Mouse (Mus musculus) kidney, postnatal 10 days (tissue): Measurements from ENCODE around the gene Atpaf1.

Source experiments
- DNase-seq: peaks from one replicate; pipeline ENCODE4 v3.0.0; 2021; ENCODE audit warnings: mixed read lengths

The Atpaf1 gene

DNA sequence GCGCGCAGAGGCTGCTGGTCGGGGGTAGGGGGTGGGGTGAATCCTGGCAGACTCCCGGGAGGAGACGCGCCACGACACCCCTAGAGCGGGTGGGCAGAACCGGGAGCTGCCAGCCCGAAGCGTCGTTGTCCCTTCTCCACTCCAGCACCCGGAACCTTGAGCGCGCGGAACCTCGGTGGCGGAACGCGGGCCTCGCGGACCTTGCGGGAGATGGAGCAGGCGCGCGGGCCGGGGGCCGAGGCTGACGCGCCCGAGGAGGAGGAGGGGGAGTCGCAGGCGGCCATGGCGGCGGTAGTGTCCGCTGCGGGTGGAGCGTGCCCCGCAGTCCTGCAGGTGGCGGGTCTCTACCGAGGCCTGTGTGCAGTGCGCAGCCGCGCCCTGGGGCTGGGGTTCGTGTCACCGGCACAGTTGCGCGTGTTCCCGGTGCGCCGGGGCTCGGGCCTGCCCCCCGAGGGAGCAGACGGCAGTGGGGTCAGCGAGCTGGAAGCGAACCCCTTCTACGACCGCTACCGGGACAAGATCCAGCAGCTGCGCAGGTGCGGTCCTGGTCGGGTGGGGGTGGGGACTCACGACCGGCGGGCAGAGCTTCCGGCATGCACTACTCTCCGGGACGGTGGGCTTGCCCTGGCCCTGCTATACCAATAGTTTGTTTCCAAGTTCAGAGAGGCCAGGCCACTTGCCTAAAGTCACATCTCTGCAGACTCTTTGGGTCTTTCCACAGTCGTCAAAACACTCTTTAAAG lies at the start of gene Atpaf1:
Gene Atpaf1, plus strand, starts transcription at position 44 of the 742 bp plus-strand sequence.
- DNase-seq: peak; percentile 84

DNA sequence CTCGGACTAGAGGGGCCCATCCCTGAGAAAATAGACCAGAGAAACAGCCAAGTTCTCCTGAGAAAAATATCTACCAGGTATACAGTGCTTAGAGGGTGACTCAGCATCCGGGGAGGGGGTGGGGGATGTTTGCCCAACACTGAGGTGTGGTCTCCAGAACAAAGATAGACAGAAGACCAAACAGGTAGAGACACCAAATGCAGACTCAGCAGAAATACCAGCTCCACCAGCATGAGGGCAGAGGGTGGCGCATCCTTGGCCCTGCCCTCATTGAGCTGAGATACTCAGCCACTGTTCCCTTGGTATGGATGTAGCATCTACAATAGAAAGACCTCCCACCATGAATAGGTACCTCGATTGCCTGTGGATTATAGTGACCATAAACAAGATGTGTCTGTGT lies 49.7 kb upstream of the Atpaf1 start:
- DNase-seq: no peak

DNA sequence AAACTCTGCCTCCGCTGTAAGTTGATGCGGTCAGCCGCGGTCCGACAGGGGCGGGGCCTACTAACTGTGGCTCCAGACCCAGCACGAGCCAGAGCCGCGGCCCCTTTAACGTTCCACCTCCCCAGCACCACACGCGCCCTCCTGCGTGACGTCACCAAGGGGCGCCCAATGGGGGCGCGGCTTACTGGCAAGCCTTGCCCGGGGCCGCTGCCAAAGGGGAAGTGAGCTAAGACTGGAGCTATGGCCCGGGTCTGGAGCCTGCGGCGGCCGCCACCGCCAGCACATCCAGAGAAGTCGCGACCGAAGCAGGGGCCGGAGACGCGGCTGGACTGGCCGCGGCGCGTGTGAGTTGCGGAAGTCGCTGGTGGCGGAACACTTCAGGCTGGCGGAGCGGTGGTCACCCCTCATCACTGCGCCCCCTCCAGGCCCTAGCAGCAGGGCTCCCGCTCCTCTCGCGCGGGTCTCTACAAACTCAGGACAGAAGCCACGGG lies 47.0 kb upstream of the Atpaf1 start, which contains the start of gene Efcab14:
Gene Efcab14, plus strand, starts transcription at position 194 of the 491 bp plus-strand sequence.
- DNase-seq: peak; percentile 99

DNA sequence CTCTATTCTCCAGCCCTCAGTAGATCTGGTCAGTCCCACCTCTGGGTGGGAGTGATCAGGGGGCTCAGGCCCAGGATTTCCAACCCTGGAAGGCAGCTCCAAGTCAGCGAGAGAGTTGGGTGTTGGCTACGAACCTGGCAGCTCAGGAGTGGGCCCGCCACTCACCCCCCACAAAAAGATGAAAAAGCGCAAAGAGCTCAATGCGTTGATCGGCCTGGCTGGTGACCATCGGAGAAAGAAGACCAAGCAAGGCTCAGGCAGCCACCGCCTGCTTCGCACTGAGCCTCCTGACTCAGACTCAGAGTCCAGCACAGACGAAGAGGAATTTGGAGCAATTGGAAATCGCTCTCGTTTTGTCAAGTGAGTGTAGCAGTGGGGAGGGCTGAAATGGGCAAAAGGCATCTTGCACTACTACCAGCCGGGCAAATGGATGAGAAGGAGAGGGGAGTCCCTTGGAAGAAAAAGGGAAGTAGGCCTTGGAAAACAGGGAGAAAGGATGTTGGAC lies 46.1 kb upstream of the Atpaf1 start:
- DNase-seq: peak; percentile 13

DNA sequence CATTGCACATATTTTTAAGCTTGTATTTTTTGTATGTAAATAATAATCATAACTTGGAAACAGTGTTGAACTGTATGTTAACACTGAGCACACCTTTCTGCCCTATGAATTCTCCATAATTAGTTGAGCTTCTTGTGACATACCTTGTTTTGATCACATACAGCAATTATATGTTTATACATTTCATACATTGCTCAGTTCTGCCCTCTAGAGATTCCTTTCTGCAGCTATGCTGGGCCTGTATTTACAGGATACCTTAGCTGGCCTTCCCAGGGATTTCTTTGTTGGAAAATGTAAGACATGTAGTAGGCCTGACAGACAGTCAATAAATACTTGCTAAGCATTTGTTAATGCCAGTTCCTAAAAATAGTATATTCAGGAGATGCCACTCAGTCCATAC lies 42.0 kb upstream of the Atpaf1 start:
- DNase-seq: no peak

DNA sequence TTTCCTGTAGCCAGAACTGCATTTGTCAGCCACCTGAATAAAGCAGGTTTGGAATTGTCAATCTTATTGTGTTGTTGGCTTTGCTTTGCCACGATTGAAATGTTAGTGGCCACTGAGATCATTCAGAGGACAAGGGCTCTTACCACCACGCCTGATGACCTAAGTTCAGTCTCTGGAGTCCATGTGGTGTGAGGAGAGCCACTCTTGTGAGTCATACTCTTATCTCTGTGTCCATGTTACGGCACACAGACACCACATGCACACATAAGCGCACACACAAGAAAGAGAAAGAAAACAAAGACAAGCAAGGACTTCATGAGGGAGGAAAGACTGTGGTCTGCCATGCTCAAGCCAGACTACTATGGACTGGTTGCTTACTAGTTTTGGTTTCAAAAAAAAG lies 41.5 kb upstream of the Atpaf1 start:
- no peak for DNase-seq

DNA sequence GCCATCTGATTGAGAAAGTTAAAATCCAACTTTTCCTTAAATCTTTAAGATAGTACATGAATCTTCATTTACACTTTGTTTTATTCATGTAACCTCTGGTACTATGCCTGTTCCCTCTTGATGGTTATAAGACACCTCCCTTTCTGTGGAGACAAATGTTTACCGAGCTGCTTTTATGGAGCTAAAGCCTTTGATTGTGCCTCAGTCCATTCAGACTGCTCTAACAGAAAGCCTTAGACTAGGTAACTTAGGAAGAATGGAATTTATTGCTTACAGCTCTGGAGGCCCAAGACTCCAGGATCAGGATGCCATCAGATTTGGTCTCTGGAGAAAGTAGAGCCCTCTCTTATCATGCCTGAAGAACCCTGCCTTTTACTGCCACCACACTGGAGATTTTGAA lies 36.4 kb upstream of the Atpaf1 start:
- DNase-seq: no peak

DNA sequence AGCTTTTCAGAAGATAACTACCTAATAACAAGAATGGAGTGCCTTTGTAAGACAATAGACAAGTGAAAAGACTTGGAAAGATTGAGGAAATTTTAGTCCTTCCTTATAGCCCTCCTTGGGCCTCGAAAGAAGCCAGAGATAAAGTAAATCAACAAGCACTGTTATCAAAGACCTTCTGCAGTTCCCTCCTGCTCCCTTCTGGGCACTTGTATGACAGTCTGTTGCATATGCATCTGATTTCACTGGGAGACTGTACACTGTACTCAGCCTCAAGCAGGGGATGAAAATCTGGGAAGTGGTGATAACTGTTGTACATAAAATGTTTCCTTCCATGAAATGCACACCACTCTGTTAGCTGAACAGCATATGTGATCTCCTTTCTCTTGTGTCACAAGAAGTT lies 35.3 kb upstream of the Atpaf1 start:
- no peak for DNase-seq

DNA sequence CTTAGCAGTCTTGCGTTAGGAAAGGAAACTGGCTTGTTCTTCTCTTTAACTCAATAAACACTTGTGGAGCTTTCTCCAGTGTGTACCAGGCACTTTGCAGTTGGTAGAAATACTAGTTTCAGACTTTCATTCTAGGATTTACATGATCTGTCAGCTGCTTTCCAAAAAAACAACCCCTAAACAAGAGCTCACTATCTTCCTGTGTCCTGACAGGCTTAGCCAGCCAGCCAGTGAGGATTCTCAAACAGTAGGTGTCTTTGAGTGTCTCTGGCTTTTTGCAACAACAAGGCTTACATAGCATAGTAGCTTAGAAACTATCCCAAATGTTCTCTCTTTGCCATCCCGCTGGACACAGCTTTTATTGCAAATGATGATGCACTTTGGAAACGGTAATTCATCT lies 30.5 kb upstream of the Atpaf1 start:
- no peak for DNase-seq

DNA sequence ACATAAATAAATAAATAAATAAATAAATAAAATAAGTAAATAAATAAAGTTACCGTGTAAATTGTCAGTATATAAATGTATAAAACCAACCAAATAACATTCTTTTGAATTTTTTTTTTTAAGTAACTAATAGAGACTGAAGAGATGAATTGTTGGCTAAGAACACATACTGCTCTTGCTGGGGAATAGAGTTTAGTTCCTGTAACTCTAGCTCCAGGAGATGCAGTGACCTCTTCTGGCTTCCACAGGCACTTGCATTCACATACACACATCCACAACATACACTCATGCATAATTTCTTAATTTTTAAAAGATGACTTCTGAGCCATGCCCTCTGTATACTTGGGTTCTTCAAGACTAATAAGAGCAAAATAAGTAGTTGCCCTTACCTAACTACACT lies 29.8 kb upstream of the Atpaf1 start:
- no peak for DNase-seq

DNA sequence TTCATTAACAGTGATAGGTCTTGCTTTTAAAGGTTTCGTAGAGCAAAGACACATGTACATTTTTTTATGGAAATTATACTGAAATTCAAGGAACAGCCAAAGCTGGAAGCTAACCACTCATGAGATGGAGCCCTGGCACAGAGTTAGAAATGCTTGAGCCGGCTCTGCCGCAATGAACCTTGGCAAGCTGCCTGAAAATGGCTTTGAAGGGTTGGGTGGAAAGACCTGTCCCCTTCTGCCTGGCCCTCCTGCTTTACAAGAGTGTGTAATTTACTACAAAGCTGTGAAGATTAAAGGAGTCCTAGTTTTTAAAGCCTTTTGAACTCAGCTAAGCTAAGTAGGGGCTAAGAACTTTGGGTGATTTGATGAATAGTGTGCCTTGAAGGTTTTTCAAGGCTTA lies 23.4 kb upstream of the Atpaf1 start:
- DNase-seq: peak; percentile 57

DNA sequence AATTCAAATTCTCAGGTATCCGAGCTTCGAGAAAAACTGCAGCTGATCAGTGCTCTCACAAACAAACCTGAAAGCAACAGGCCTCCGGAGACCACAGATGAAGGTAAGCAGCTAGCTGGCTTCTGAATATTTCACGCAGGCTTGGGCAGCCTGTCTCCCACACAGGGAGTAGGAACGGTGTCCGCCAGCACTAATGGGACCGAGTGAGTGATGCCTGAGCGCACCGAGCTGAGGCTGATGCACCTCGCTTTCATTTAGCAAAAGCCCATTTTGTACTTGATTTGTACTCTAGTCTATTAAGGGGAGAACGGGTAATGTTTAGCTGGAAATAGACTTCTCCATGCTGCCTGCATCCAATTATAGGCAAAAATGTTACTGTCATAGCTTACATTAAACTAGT lies 20.0 kb upstream of the Atpaf1 start:
- no peak for DNase-seq

DNA sequence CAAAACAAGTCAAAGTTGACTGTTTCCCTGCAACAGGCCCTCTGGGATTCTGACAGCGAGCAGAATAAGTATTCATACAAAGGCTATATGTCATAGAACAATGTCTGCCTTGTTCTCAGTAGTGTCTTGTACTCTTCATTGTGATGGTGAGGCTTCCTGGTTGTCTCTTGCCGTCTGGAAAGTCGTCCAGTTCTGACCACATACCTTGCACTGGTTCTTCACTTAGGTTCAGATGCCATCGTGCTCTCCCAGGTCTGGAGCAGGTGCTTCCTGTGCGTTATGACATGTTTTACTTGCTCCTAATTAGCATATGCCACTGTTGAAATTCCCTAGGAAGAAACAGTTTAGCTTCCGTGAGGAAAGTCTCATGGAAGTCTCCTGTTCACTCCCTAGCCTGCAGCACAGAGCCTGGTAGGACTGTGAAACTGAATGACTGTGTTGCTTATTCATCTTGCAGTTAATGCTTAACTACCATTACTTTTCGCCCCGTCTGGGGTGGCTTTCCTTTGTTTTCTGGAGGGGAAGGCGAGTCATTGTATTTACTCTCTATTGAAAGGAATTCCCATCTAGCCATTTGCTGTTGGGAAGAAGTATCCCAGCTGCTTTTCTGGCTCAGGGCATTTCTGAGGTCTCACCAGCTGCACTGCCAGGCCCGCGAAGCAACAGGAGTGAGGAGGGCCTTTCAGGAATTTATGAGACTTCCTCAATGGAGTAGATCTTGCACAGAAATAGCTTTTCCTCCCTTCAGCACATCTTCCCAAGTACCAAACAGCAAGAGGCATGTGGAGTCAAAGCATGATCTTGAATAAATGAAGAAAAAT lies 16.8 kb upstream of the Atpaf1 start:
- DNase-seq: no peak

DNA sequence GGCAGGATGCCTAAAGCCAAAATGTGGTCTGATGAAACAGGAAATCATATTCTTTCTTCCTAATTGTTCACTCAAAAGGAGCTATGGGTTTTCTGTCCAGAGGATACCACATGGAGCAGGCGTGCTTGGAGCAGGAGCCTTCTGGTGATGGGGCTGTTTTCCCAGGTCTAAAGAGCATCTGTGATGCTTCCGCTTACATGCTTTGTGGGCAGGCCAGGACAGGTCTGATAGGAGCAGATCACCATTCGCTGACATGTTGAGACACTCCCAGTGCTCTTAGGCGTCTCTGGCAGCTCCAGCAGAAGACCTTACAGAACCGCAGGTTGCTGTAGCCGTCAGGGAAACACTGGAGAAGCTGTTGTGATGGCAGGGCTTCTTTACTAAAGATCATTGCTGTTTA lies 9.6 kb upstream of the Atpaf1 start:
- no peak for DNase-seq

DNA sequence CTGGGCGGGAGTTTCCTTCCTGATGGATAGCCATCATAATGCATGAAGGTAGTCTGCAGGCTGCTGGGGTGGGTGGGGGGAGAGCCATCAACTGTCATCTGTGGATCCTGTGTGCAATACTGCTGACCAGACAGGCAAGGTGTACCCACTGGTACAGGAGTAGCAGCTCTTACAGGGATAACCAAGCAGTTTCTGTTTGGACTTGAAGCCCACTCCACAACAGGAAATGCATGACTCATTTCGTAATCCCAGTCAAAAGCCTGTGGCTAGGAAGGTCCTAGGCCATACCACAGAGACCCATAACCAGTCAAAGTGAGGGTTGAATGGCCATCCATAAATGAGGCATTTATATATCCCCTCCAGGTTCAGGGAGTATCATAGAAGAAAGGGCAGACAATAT lies 7.0 kb upstream of the Atpaf1 start:
- no peak for DNase-seq

DNA sequence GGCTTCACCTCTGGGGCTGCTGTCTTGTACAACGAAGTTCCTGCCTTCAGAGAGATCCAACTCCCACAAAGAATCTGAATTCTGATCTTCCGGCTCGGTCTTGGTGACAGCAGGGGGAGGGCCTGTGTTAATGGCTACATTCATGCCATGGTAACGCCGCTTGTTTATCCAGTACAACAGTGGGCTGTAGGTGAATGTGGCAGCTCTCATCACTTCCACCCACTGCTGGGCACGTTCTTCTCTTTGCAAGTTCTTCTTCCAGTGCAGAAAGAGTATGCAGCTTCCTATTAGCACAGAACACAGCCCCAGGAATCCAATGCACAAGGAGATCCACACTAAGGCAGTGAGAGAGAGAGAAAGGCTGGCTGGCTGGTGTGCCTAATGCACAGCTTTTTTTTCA lies 4.3 kb upstream of the Atpaf1 start:
- no peak for DNase-seq

DNA sequence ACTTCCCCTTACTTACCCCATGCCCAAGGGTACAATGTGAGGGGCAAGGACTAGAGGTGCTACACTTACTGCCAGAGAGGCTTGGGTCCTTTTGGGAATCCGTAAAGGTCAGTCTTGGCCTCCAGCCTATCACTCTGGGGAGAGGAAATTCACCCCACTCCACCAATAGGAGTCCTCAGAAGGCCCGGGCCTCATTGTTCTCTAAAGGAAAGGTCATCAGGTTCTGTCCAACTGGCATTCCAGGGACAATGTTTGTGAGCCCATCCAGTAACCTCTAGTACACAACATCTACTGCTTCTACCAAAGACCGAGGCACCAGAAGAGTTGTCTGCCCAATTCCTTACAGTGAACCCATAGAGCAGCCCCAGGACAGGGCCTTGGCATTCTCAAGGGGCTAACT lies 3.7 kb upstream of the Atpaf1 start, which contains the start of gene Tex38:
Gene Tex38, minus strand, starts transcription at position 101 of the 400 bp plus-strand sequence.
- no peak for DNase-seq

DNA sequence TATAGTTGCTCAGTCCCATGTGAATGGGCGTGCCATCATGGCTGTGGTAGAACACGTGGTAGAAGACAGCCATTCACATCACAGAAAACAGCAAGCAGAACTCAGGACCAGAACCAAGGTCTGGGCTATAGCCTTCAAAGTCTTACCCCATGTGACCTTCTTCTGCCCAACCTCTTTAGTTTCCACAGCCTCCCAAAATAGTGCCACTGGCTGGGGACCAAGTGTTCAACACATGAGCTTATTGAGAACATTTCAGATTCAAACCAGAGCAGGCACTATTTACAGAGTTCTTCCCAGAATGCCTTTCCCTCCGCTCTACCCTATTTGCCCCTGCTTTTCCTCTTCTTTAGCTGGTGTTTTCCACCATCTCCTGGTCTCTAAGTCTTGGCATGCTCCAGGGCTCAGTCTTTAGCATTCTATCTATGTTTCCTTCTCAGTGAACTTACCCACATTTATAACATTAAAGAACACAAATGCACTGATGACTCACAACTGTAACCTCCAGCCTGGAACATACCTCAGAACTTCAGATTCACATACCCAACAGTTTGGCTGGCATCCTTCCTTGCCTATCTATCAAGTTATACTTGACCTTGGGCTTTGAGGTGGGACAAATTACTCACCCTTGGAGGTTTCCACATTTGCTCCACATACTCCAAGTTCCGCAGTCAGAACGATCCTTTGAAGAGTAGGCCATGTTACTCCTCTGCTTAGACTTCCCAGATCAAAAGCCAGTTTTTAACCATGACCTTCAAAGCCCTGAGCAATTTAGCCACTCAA lies 2.4 kb upstream of the Atpaf1 start:
- no peak for DNase-seq

DNA sequence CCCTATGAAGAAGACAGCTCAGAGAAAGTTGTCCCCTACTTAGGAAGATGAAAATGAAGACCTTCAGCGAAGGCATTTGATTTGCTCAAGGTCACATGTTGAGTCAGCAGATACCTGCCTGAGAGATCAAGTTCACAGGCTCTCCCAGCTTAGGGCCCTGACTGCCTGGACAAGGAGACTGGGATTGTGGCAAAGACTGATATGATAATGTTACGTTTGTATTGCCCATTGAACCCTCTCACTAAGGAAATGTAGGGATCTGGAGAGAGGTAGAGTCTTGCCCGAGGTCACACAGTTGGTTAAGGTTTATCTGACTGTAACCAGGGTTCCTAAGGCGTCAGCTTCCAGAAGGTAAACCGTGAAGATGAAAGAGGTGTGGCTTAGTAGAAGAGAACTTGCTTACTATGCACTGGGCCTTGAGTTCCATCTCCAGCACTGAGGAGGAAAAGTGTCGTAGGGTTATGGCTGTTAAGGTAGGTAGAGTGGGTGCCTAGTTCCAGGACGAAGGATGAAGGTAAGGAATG lies 961 bp downstream of the Atpaf1 start:
- no peak for DNase-seq

DNA sequence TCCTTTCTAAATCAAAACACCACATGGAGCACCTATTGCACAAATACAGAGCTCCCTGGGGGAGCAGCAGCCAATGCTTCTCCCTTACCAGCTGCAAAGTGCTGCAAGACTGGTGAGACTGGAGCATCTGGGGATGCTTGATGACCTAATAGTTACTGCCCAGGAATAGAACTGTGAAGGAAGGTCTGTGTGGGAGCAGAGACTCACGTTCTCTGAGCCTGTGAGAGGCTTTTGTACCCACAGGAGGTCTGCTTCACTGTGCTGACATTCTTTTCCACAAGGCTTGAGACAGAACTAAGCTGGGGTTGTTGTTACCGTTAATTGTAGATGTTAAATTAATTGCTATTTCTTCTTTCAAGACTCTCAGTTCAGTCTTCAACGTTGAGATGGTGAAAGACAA lies 6.3 kb downstream of the Atpaf1 start:
- DNase-seq: no peak

DNA sequence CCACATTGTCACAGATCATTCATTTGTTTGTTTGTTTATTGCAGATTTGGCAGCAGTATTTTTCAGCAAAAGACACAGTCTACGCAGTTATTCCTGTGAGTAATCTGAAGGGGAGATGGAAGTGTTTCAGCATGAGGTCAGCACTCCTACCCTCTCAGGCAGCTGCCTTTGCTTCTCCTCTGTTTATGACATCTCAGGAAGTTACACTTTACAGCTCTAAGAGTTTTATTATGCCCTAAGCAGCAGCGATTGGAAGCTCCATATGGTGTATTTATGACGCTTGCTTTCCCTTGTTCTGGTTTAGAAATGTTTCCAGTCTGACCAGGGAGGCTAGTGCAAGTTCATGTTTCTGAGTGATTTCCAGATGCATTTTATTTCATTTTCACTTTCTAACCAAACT lies 10.7 kb downstream of the Atpaf1 start:
- no peak for DNase-seq

DNA sequence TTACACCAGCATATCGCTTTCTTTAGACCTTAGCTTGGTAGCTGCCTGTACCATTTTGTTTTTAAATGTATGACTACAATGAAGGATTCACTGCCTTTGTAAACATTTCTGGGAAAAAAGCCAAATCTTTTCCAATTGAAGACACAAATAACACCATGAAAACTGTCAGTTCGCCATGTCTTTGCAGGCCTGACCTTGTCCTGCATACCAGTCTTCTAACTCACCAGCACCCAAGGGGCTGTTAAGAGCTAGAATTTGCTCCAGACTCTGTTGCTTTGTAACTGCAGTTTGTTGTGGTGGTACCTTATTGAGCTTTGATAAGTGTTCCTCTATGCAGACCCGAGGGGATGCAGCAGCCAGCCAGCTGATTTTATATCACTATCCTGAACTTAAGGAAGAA lies 15.4 kb downstream of the Atpaf1 start:
- no peak for DNase-seq

DNA sequence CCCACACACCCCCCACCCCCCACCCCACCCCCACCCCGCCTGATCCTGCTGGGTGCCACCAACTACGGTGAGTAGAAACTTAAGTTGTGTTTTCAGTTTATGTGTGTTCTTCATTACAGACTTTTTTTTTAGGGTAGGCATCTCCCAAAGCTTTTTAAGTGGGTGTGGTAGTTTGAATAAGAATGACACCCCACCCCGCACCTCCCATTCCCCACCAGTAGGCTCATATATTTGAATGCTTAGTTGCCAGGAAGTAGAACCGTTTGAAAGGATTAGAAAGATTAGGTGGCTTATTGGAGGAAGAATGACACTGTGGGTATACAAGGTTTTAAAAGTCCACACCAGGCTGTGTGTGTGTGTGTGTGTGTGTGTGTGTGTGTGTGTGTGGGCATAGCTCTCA lies 27.7 kb downstream of the Atpaf1 start:
- no peak for DNase-seq
